Mouse (Mus musculus): ENCODE data around the gene Nudt9. TPM values are rescaled to one million over a fixed set of nuclear protein-coding genes. Genes with fewer than 3 reads are reported as not detected.

The Nudt9 gene
- polyA plus RNA-seq, 1 experiment, result 77.8 TPM

GRCm38 (mm10) chr5:104068751-104069150 lies 22.6 kb downstream of the Nudt9 start:
- Histone ChIP-seq H3ac (ENCODE audit: control insufficient read depth, insufficient read length) (no peak overlapping the region), H3K4me2 (ENCODE audit: low read depth) (no peak overlapping the region), H3K36me3 (ENCODE audit: control insufficient read depth, insufficient read depth) (no peaks in the 10 kb centered on the region), H3K4me3 (no peak overlapping the region), H3K79me2 (ENCODE audit: control insufficient read depth, insufficient read depth) (no peaks in the 10 kb centered on the region), H3K27me3 (ENCODE audit: control insufficient read depth, insufficient read depth, insufficient read length) (no peaks in the 10 kb centered on the region)
- TF ChIP-seq POLR2A (IDR thresholded peaks at IDR 0.05; ENCODE audit: insufficient read length, low read depth) (no peak), POLR2AphosphoS2 (IDR thresholded peaks at IDR 0.05; ENCODE audit: insufficient read length, low read depth) (no peak), MYOD1 (IDR thresholded peaks at IDR 0.05; ENCODE audit: control insufficient read depth in 1 of 3, insufficient read length in 2 of 3, low read depth in 2 of 3) (no peak), USF1 (IDR thresholded peaks at IDR 0.05; ENCODE audit: low read depth) (no peak), MYOG (IDR thresholded peaks at IDR 0.05; ENCODE audit: control insufficient read depth in 1 of 3, insufficient read depth in 1 of 3, insufficient read length in 2 of 3, low read depth in 2 of 3) (no peak), TCF12 (IDR thresholded peaks at IDR 0.05; ENCODE audit: insufficient read depth, poor library complexity, severe bottlenecking) (no peak), MAX (IDR thresholded peaks at IDR 0.05; ENCODE audit: low read depth) (no peak), REST (IDR thresholded peaks at IDR 0.05; ENCODE audit: insufficient read depth, insufficient read length) (no peak), SRF (IDR thresholded peaks at IDR 0.05; ENCODE audit: control insufficient read depth, insufficient read length, low read depth) (no peak), TCF3 (IDR thresholded peaks at IDR 0.05; ENCODE audit: insufficient read length, low read depth) (no peak), E2F4 (IDR thresholded peaks at IDR 0.05; ENCODE audit: insufficient read depth) (no peak), CEBPB (IDR thresholded peaks at IDR 0.05; ENCODE audit: insufficient read depth, poor library complexity, severe bottlenecking) (no peak)

- H3K79me2 ChIP-seq (ENCODE audit: control insufficient read depth, insufficient read depth), result no peaks in the 10 kb centered on the region
- H3K4me3 ChIP-seq, result no peak overlapping the region
- no peak for TF ChIP-seq USF1 (IDR thresholded peaks at IDR 0.05; ENCODE audit: low read depth)
- no peak for TF ChIP-seq SRF (IDR thresholded peaks at IDR 0.05; ENCODE audit: control insufficient read depth, insufficient read length, low read depth)
- TF ChIP-seq MAX (IDR thresholded peaks at IDR 0.05; ENCODE audit: low read depth), result no peak
- no peaks in the 10 kb centered on the region for H3K27me3 ChIP-seq (ENCODE audit: control insufficient read depth, insufficient read depth, insufficient read length)
- H3K4me2 ChIP-seq (ENCODE audit: low read depth), result no peak overlapping the region
- no peaks in the 10 kb centered on the region for H3K36me3 ChIP-seq (ENCODE audit: control insufficient read depth, insufficient read depth)
- no peak overlapping the region for H3ac ChIP-seq (ENCODE audit: control insufficient read depth, insufficient read length)
These were observed 24.9 kb downstream of the Nudt9 start for GRCm38 (mm10) chr5:104071048-104071447.

- TF ChIP-seq TCF12 (IDR thresholded peaks at IDR 0.05; ENCODE audit: insufficient read depth, poor library complexity, severe bottlenecking) (no peak), MYOD1 (IDR thresholded peaks at IDR 0.05; ENCODE audit: control insufficient read depth in 1 of 3, insufficient read length in 2 of 3, low read depth in 2 of 3) (peak in 2 of 3 experiments; percentile 52 to 59)
- Histone ChIP-seq H3ac (ENCODE audit: control insufficient read depth, insufficient read length) (no peak overlapping the region), H3K79me2 (ENCODE audit: control insufficient read depth, insufficient read depth) (no peaks in the 10 kb centered on the region), H3K36me3 (ENCODE audit: control insufficient read depth, insufficient read depth) (no peaks in the 10 kb centered on the region), H3K4me3 (no peak overlapping the region), H3K27me3 (ENCODE audit: control insufficient read depth, insufficient read depth, insufficient read length) (no peaks in the 10 kb centered on the region), H3K4me2 (ENCODE audit: low read depth) (peak overlapping the region; percentile 39)
These were observed 26.3 kb downstream of the Nudt9 start for GRCm38 (mm10) chr5:104072272-104072886.

GRCm38 (mm10) chr5:104073602-104074001 lies 27.5 kb downstream of the Nudt9 start:
- H3K27me3 ChIP-seq (ENCODE audit: control insufficient read depth, insufficient read depth, insufficient read length), result no peaks in the 10 kb centered on the region
- no peak overlapping the region for H3ac ChIP-seq (ENCODE audit: control insufficient read depth, insufficient read length)
- no peak overlapping the region for H3K4me3 ChIP-seq
- TF ChIP-seq SRF (IDR thresholded peaks at IDR 0.05; ENCODE audit: control insufficient read depth, insufficient read length, low read depth), result no peak
- no peak for TF ChIP-seq E2F4 (IDR thresholded peaks at IDR 0.05; ENCODE audit: insufficient read depth)
- TF ChIP-seq MYOD1 (IDR thresholded peaks at IDR 0.05; ENCODE audit: control insufficient read depth in 1 of 3, insufficient read length in 2 of 3, low read depth in 2 of 3), result no peak
- H3K79me2 ChIP-seq (ENCODE audit: control insufficient read depth, insufficient read depth), result no peaks in the 10 kb centered on the region
- no peaks in the 10 kb centered on the region for H3K36me3 ChIP-seq (ENCODE audit: control insufficient read depth, insufficient read depth)
- H3K4me2 ChIP-seq (ENCODE audit: low read depth), result no peak overlapping the region

GRCm38 (mm10) chr5:104074388-104074787 lies 28.3 kb downstream of the Nudt9 start:
- no peak for TF ChIP-seq POLR2AphosphoS2 (IDR thresholded peaks at IDR 0.05; ENCODE audit: insufficient read length, low read depth)
- no peak for TF ChIP-seq CEBPB (IDR thresholded peaks at IDR 0.05; ENCODE audit: insufficient read depth, poor library complexity, severe bottlenecking)
- TF ChIP-seq REST (IDR thresholded peaks at IDR 0.05; ENCODE audit: insufficient read depth, insufficient read length), result no peak
- TF ChIP-seq TCF12 (IDR thresholded peaks at IDR 0.05; ENCODE audit: insufficient read depth, poor library complexity, severe bottlenecking), result no peak
- no peak for TF ChIP-seq MYOG (IDR thresholded peaks at IDR 0.05; ENCODE audit: control insufficient read depth in 1 of 3, insufficient read depth in 1 of 3, insufficient read length in 2 of 3, low read depth in 2 of 3)
- TF ChIP-seq SRF (IDR thresholded peaks at IDR 0.05; ENCODE audit: control insufficient read depth, insufficient read length, low read depth), result no peak
- TF ChIP-seq MAX (IDR thresholded peaks at IDR 0.05; ENCODE audit: low read depth), result no peak
- TF ChIP-seq TCF3 (IDR thresholded peaks at IDR 0.05; ENCODE audit: insufficient read length, low read depth), result no peak
- no peak for TF ChIP-seq MYOD1 (IDR thresholded peaks at IDR 0.05; ENCODE audit: control insufficient read depth in 1 of 3, insufficient read length in 2 of 3, low read depth in 2 of 3)
- no peak for TF ChIP-seq POLR2A (IDR thresholded peaks at IDR 0.05; ENCODE audit: insufficient read length, low read depth)
- TF ChIP-seq USF1 (IDR thresholded peaks at IDR 0.05; ENCODE audit: low read depth), result no peak
- Histone ChIP-seq H3K79me2 (ENCODE audit: control insufficient read depth, insufficient read depth) (no peaks in the 10 kb centered on the region), H3K4me3 (no peak overlapping the region), H3K4me2 (ENCODE audit: low read depth) (no peak overlapping the region), H3K36me3 (ENCODE audit: control insufficient read depth, insufficient read depth) (no peaks in the 10 kb centered on the region), H3K27me3 (ENCODE audit: control insufficient read depth, insufficient read depth, insufficient read length) (no peaks in the 10 kb centered on the region), H3ac (ENCODE audit: control insufficient read depth, insufficient read length) (no peak overlapping the region)

Data from myocyte (in vitro differentiated cells).